Mouse (Mus musculus) midbrain, postnatal 0 days (tissue): ENCODE results near the gene Parp2. TPM values are rescaled to one million over a fixed set of nuclear protein-coding genes. Genes with fewer than 3 reads are reported as not detected.

Experiments used
- ATAC-seq: fragments of 200-750 bp; cut with Nextera tagmentation; 2 replicates; pipeline ENCODE4 v1.8.0; 2017; ENCODE audit warnings: moderate number of reproducible peaks, mild to moderate bottlenecking, moderate TSS enrichment, moderate library complexity; ENCODE audit not compliant: low FRiP score
- DNase-seq: peaks from one replicate; pipeline ENCODE4 v3.0.0-alpha.2; 2015; ENCODE audit warnings: low spot score
- H3K27ac ChIP-seq: fragments of 300-500 bp; sonication (generic); 2 replicates; pipeline ENCODE4 v1.5.1; 2014; ENCODE audit warnings: low read depth, mild to moderate bottlenecking, low read length, mixed read lengths
- H3K27me3 ChIP-seq: fragments of 300-500 bp; sonication (generic); 2 replicates; pipeline ENCODE4 v1.6.1; 2014; ENCODE audit warnings: low read length, control low read depth, mixed read lengths; ENCODE audit not compliant: insufficient read depth
- H3K36me3 ChIP-seq: fragments of 300-500 bp; sonication (generic); 2 replicates; pipeline ENCODE4 v1.6.1; 2014; ENCODE audit warnings: low read length, control low read depth, mixed read lengths; ENCODE audit not compliant: insufficient read depth
- H3K4me1 ChIP-seq: fragments of 300-500 bp; sonication (generic); 2 replicates; pipeline ENCODE4 v1.6.1; 2014; ENCODE audit warnings: mild to moderate bottlenecking, control low read depth, antibody characterized with exemption, low read length, mixed read lengths; ENCODE audit not compliant: insufficient read depth
- H3K4me2 ChIP-seq: fragments of 300-500 bp; sonication (generic); 2 replicates; pipeline ENCODE4 v1.6.1; 2014; ENCODE audit warnings: low read depth, mild to moderate bottlenecking, low read length, mixed read lengths; ENCODE audit not compliant: poor library complexity, severe bottlenecking
- H3K4me3 ChIP-seq: fragments of 300-500 bp; sonication (generic); 2 replicates; pipeline ENCODE4 v1.5.1; 2014; ENCODE audit warnings: low read depth, mild to moderate bottlenecking, low read length, moderate library complexity
- H3K9ac ChIP-seq: fragments of 300-500 bp; sonication (generic); replicated peaks from 2 replicates; pipeline ENCODE4 v1.6.1; 2014; ENCODE audit warnings: mild to moderate bottlenecking, low read length, moderate library complexity, mixed read lengths; ENCODE audit not compliant: poor library complexity, severe bottlenecking
- H3K9me3 ChIP-seq: fragments of 300-500 bp; sonication (generic); 2 replicates; pipeline ENCODE4 v1.6.1; 2016; ENCODE audit warnings: low read length, control low read depth
- CTCF ChIP-seq: IDR thresholded peaks from 2 replicates; pipeline ENCODE4 v1.5.1; 2016; ENCODE audit warnings: antibody characterized with exemption, mild to moderate bottlenecking
- WGBS: fragments of 180-500 bp; shearing (Covaris S2); extraction: QIAGEN DNeasy Blood & Tissue Kit; methylation state at CpG from one replicate; pipeline ENCODE4 v1.1.7; 2014; 5-methylcytosine and 5-hydroxymethylcytosine counted together
- polyA plus RNA-seq: library from polyadenylated mRNA; unstranded; fragments of >200 nt; fragmentation: Nextera tagmentation; extraction: Ambion mirVana; gene quantifications from 2 replicates; pipeline ENCODE4 v1.2.1, GENCODE M21; 2015
- total RNA-seq: library from RNA; depleted of rRNA; stranded (reverse); fragments of >200 nt; gene quantifications from 2 replicates; pipeline ENCODE4 v1.2.3, GENCODE M21; 2014

Parp2 gene
- total and polyA plus RNA-seq, 2 experiments from 2014 or later = 16.3 to 30.7 TPM

GRCm38 (mm10) chr14:50813060-50813459 is 5.4 kb downstream of the Parp2 start:
- no peak overlapping the region for H3K9ac ChIP-seq
- H3K4me3 ChIP-seq = no peak overlapping the region
- no peaks in the 10 kb centered on the region for H3K9me3 ChIP-seq
- no peak overlapping the region for H3K27ac ChIP-seq
- no peaks in the 10 kb centered on the region for H3K27me3 ChIP-seq
- H3K4me2 ChIP-seq = no peak overlapping the region
- H3K4me1 ChIP-seq = no peaks in the 10 kb centered on the region
- DNase-seq = no peak
- no peak for TF ChIP-seq CTCF
- H3K36me3 ChIP-seq = peaks cover 31% of the 10 kb centered on the region
- 96% methylated on average over 2 of the region's 2 CpGs for WGBS
- no peak for ATAC-seq

- no peak; the same call in 1 of the 2 replicates for TF ChIP-seq CTCF
- ATAC-seq (no peak), DNase-seq (no peak)
- H3K4me3 ChIP-seq = no peak overlapping the region
- H3K9ac ChIP-seq = no peak overlapping the region
- H3K36me3 ChIP-seq = peaks cover 33% of the 10 kb centered on the region
- H3K4me1 ChIP-seq = no peaks in the 10 kb centered on the region
- no peaks in the 10 kb centered on the region for H3K27me3 ChIP-seq
- no peak overlapping the region for H3K27ac ChIP-seq
- no peaks in the 10 kb centered on the region for H3K9me3 ChIP-seq
- 74% methylated on average over 2 of the region's 2 CpGs for WGBS
- no peak overlapping the region for H3K4me2 ChIP-seq
These were observed 15.6 kb downstream of the Parp2 start for GRCm38 (mm10) chr14:50823240-50823639.

- ATAC-seq (no peak), DNase-seq (no peak)
- Histone ChIP-seq H3K4me2 (no peak overlapping the region), H3K36me3 (peaks cover 32% of the 10 kb centered on the region), H3K4me3 (no peak overlapping the region), H3K4me1 (no peaks in the 10 kb centered on the region), H3K9me3 (no peaks in the 10 kb centered on the region), H3K27ac (no peak overlapping the region), H3K27me3 (no peaks in the 10 kb centered on the region), H3K9ac (no peak overlapping the region)
- no peak for TF ChIP-seq CTCF
- WGBS = 94% methylated on average over 9 of the region's 9 CpGs
These were observed 16.6 kb downstream of the Parp2 start for GRCm38 (mm10) chr14:50824219-50824618.

- WGBS = 80% methylated on average over 4 of the region's 4 CpGs
- ATAC-seq (no peak), DNase-seq (no peak)
- no peak overlapping the region for H3K4me2 ChIP-seq
- no peak overlapping the region for H3K4me3 ChIP-seq
- no peak overlapping the region for H3K27ac ChIP-seq
- no peak for TF ChIP-seq CTCF
- peaks cover 10% of the 10 kb centered on the region; the same call in 1 of the 2 replicates for H3K36me3 ChIP-seq
- H3K9me3 ChIP-seq = no peaks in the 10 kb centered on the region
- no peak overlapping the region for H3K9ac ChIP-seq
- no peaks in the 10 kb centered on the region for H3K27me3 ChIP-seq
- H3K4me1 ChIP-seq = no peaks in the 10 kb centered on the region
These were observed 18.9 kb downstream of the Parp2 start for GRCm38 (mm10) chr14:50826579-50826978.

- Histone ChIP-seq H3K9ac (no peak overlapping the region), H3K9me3 (no peaks in the 10 kb centered on the region), H3K27ac (no peak overlapping the region), H3K27me3 (no peaks in the 10 kb centered on the region), H3K4me3 (no peak overlapping the region), H3K4me1 (no peaks in the 10 kb centered on the region), H3K36me3 (no peaks in the 10 kb centered on the region), H3K4me2 (no peak overlapping the region)
- ATAC-seq = no peak
- WGBS = 78% methylated on average over 3 of the region's 3 CpGs
- TF ChIP-seq CTCF = no peak
- DNase-seq = no peak
These were observed 22.2 kb downstream of the Parp2 start for GRCm38 (mm10) chr14:50829878-50830277.

- no peak overlapping the region for H3K27ac ChIP-seq
- H3K27me3 ChIP-seq = no peaks in the 10 kb centered on the region
- no peaks in the 10 kb centered on the region for H3K9me3 ChIP-seq
- H3K4me2 ChIP-seq = no peak overlapping the region
- H3K9ac ChIP-seq = no peak overlapping the region
- H3K36me3 ChIP-seq = no peaks in the 10 kb centered on the region
- ATAC-seq (no peak), DNase-seq (peak; percentile 7)
- TF ChIP-seq CTCF = no peak
- H3K4me1 ChIP-seq = no peaks in the 10 kb centered on the region
- no peak overlapping the region for H3K4me3 ChIP-seq
- WGBS = 81% methylated on average over 10 of the region's 10 CpGs
These were observed 26.3 kb downstream of the Parp2 start for GRCm38 (mm10) chr14:50833964-50834363.
